Mouse (Mus musculus): ENCODE data around the gene Plekhm1.

- no peak for TF ChIP-seq ELF1 (IDR thresholded peaks at IDR 0.05; ENCODE audit: low read depth, low read length)
- no peak for TF ChIP-seq CTCF (IDR thresholded peaks at IDR 0.05 in 2 of 3, conservative IDR thresholded peaks at IDR 0.05 in 1 of 3; ENCODE audit: control insufficient read depth in 1 of 3, insufficient read depth in 1 of 3, low read depth in 2 of 3, low read length in 3 of 3, poor library complexity in 1 of 3, severe bottlenecking in 1 of 3)
- no peak for TF ChIP-seq TBP (IDR thresholded peaks at IDR 0.05; ENCODE audit: low read depth, low read length)
Measured at GRCm38 (mm10) chr11:103320646-103321045, 91.8 kb downstream of the Plekhm1 start.

Measured in MEL (cell line).